Mouse (Mus musculus): Measurements from ENCODE around the gene AC124502.3.

- no peak for TF ChIP-seq CTCF (IDR thresholded peaks at IDR 0.05)
- TF ChIP-seq EP300 (IDR thresholded peaks at IDR 0.05): no peak
Measured at GRCm38 (mm10) chr19:5069978-5070377, 31.3 kb downstream of the AC124502.3 start.
